Mouse (Mus musculus): ENCODE measurements at regions not wholly inside any gene's neighbourhood (a gene's known extent, or its start where the extent isn't known, plus 50 kb on each side); places are given as distances from the start of the nearest gene placed in this dataset.

GRCm38 (mm10) chr10:96257935-96258334 is 121.5 kb downstream of the Gm5426 start:
- Histone ChIP-seq H3K27me3 (no peaks in the 10 kb centered on the region), H3K9me3 (0 out of 2 replicates have a peak, but pooled peaks cover 1% of the 10 kb centered on the region), H3K9ac (replicated peaks) (no peak overlapping the region), H3K36me3 (no peaks in the 10 kb centered on the region), H3K27ac (no peak overlapping the region), H3K4me2 (replicated peaks) (no peak overlapping the region), H3K4me3 (replicated peaks) (no peak overlapping the region), H3K4me1 (replicated peaks) (no peaks in the 10 kb centered on the region)
- no peak for ATAC-seq
- 82% methylated on average over 7 of the region's 7 CpGs for WGBS

- no peaks in the 10 kb centered on the region for H3K9me3 ChIP-seq
- H3K36me3 ChIP-seq: no peaks in the 10 kb centered on the region
- 84% methylated on average over 10 of the region's 10 CpGs for WGBS
- H3K27me3 ChIP-seq: no peaks in the 10 kb centered on the region
- peaks cover 8% of the 10 kb centered on the region for H3K4me1 ChIP-seq (replicated peaks)
- H3K4me3 ChIP-seq (replicated peaks): no peak overlapping the region
- ATAC-seq: no peak
- no peak overlapping the region for H3K27ac ChIP-seq
- no peak overlapping the region for H3K9ac ChIP-seq (replicated peaks)
- no peak overlapping the region for H3K4me2 ChIP-seq (replicated peaks)
These were observed 122.8 kb downstream of the Gm5426 start for GRCm38 (mm10) chr10:96259242-96259641.

GRCm38 (mm10) chr10:96259648-96260047 is 123.2 kb downstream of the Gm5426 start:
- Histone ChIP-seq H3K4me2 (replicated peaks) (no peak overlapping the region), H3K27ac (no peak overlapping the region), H3K4me1 (replicated peaks) (peaks cover 12% of the 10 kb centered on the region), H3K36me3 (no peaks in the 10 kb centered on the region), H3K9ac (replicated peaks) (no peak overlapping the region), H3K27me3 (no peaks in the 10 kb centered on the region), H3K9me3 (no peaks in the 10 kb centered on the region), H3K4me3 (replicated peaks) (no peak overlapping the region)
- no peak for ATAC-seq
- 94% methylated on average over 8 of the region's 8 CpGs for WGBS

- Histone ChIP-seq H3K9me3 (no peaks in the 10 kb centered on the region), H3K4me3 (replicated peaks) (no peak overlapping the region), H3K27me3 (no peaks in the 10 kb centered on the region), H3K4me1 (replicated peaks) (peaks cover 18% of the 10 kb centered on the region), H3K4me2 (replicated peaks) (no peak overlapping the region), H3K36me3 (no peaks in the 10 kb centered on the region), H3K9ac (replicated peaks) (no peak overlapping the region), H3K27ac (no peak overlapping the region)
- no peak for ATAC-seq
- whole genome bisulfite sequencing: 24% methylated on average over 7 of the region's 7 CpGs
These were observed 127.1 kb downstream of the Gm5426 start for GRCm38 (mm10) chr10:96263544-96263943.

- Histone ChIP-seq H3K36me3 (no peaks in the 10 kb centered on the region), H3K4me3 (replicated peaks) (no peak overlapping the region), H3K4me1 (replicated peaks) (peaks cover 18% of the 10 kb centered on the region), H3K27me3 (no peaks in the 10 kb centered on the region), H3K4me2 (replicated peaks) (no peak overlapping the region), H3K9me3 (no peaks in the 10 kb centered on the region), H3K27ac (no peak overlapping the region), H3K9ac (replicated peaks) (no peak overlapping the region)
- WGBS: 37% methylated on average over 5 of the region's 5 CpGs
- ATAC-seq: peak; percentile 20; the same call in 1 of the 2 replicates
These were observed 128.0 kb downstream of the Gm5426 start for GRCm38 (mm10) chr10:96264433-96264832.

- no peaks in the 10 kb centered on the region for H3K36me3 ChIP-seq
- H3K9me3 ChIP-seq: no peaks in the 10 kb centered on the region
- 63% methylated on average over 4 of the region's 4 CpGs for WGBS
- ATAC-seq: peak; percentile 71
- no peak overlapping the region for H3K27ac ChIP-seq
- H3K27me3 ChIP-seq: no peaks in the 10 kb centered on the region
- no peak overlapping the region for H3K9ac ChIP-seq (replicated peaks)
- H3K4me3 ChIP-seq (replicated peaks): no peak overlapping the region
- no peak overlapping the region for H3K4me2 ChIP-seq (replicated peaks)
- H3K4me1 ChIP-seq (replicated peaks): peaks cover 18% of the 10 kb centered on the region
These were observed 128.5 kb downstream of the Gm5426 start for GRCm38 (mm10) chr10:96264866-96265265.

- Histone ChIP-seq H3K4me3 (replicated peaks) (no peak overlapping the region), H3K36me3 (no peaks in the 10 kb centered on the region), H3K4me1 (replicated peaks) (peaks cover 18% of the 10 kb centered on the region), H3K4me2 (replicated peaks) (no peak overlapping the region), H3K27me3 (no peaks in the 10 kb centered on the region), H3K9ac (replicated peaks) (no peak overlapping the region), H3K27ac (no peak overlapping the region), H3K9me3 (no peaks in the 10 kb centered on the region)
- ATAC-seq: 0 out of 2 replicates have a peak, but pooled peaks have one; percentile 34
- 67% methylated on average over 9 of the region's 9 CpGs for WGBS
These were observed 129.8 kb downstream of the Gm5426 start for GRCm38 (mm10) chr10:96266100-96266735.

- Histone ChIP-seq H3K9ac (replicated peaks) (no peak overlapping the region), H3K27me3 (no peaks in the 10 kb centered on the region), H3K4me1 (replicated peaks) (peaks cover 18% of the 10 kb centered on the region), H3K27ac (no peak overlapping the region), H3K4me3 (replicated peaks) (no peak overlapping the region), H3K36me3 (no peaks in the 10 kb centered on the region), H3K4me2 (replicated peaks) (no peak overlapping the region), H3K9me3 (no peaks in the 10 kb centered on the region)
- ATAC-seq: no peak
- WGBS: 90% methylated on average over 4 of the region's 4 CpGs
These were observed 131.2 kb downstream of the Gm5426 start for GRCm38 (mm10) chr10:96267603-96268002.

- Histone ChIP-seq H3K9ac (replicated peaks) (no peak overlapping the region), H3K36me3 (no peaks in the 10 kb centered on the region), H3K4me1 (replicated peaks) (no peaks in the 10 kb centered on the region), H3K9me3 (no peaks in the 10 kb centered on the region), H3K27ac (no peak overlapping the region), H3K4me2 (replicated peaks) (no peak overlapping the region), H3K27me3 (no peaks in the 10 kb centered on the region), H3K4me3 (replicated peaks) (no peak overlapping the region)
- ATAC-seq: no peak
- 90% methylated on average over 7 of the region's 7 CpGs for WGBS
These were observed 137.4 kb downstream of the Gm5426 start for GRCm38 (mm10) chr10:96273607-96274365.

- H3K4me1 ChIP-seq (replicated peaks): no peaks in the 10 kb centered on the region
- no peak overlapping the region for H3K4me2 ChIP-seq (replicated peaks)
- no peaks in the 10 kb centered on the region for H3K27me3 ChIP-seq
- no peak overlapping the region for H3K4me3 ChIP-seq (replicated peaks)
- no peak for ATAC-seq
- no peaks in the 10 kb centered on the region for H3K9me3 ChIP-seq
- WGBS: 88% methylated on average over 6 of the region's 6 CpGs
- no peak overlapping the region for H3K9ac ChIP-seq (replicated peaks)
- no peak overlapping the region for H3K27ac ChIP-seq
- H3K36me3 ChIP-seq: no peaks in the 10 kb centered on the region
These were observed 143.7 kb downstream of the Gm5426 start for GRCm38 (mm10) chr10:96280149-96280548.

- WGBS: 52% methylated on average over 10 of the region's 10 CpGs
- no peaks in the 10 kb centered on the region for H3K36me3 ChIP-seq
- H3K4me2 ChIP-seq (replicated peaks): no peak overlapping the region
- no peak overlapping the region for H3K9ac ChIP-seq (replicated peaks)
- H3K27ac ChIP-seq: no peak overlapping the region
- no peaks in the 10 kb centered on the region for H3K27me3 ChIP-seq
- H3K4me3 ChIP-seq (replicated peaks): no peak overlapping the region
- no peaks in the 10 kb centered on the region for H3K9me3 ChIP-seq
- 0 out of 2 replicates have a peak, but pooled peaks cover 3% of the 10 kb centered on the region for H3K4me1 ChIP-seq (replicated peaks)
- ATAC-seq: no peak
These were observed 149.1 kb downstream of the Gm5426 start for GRCm38 (mm10) chr10:96285407-96286093.

GRCm38 (mm10) chr10:96286094-96286485 is 149.7 kb downstream of the Gm5426 start:
- Histone ChIP-seq H3K27me3 (no peaks in the 10 kb centered on the region), H3K9me3 (no peaks in the 10 kb centered on the region), H3K4me3 (replicated peaks) (no peak overlapping the region), H3K9ac (replicated peaks) (no peak overlapping the region), H3K36me3 (no peaks in the 10 kb centered on the region), H3K27ac (no peak overlapping the region), H3K4me1 (replicated peaks) (0 out of 2 replicates have a peak, but pooled peaks cover 3% of the 10 kb centered on the region), H3K4me2 (replicated peaks) (no peak overlapping the region)
- WGBS: 61% methylated on average over 2 of the region's 2 CpGs
- ATAC-seq: no peak
